Mouse (Mus musculus) myocyte (in vitro differentiated cells): ENCODE data around the gene Surf2.

ENCODE experiments used
- CEBPB ChIP-seq: IDR thresholded peaks from 2 replicates; pipeline ENCODE4 v1.6.1; 2011; ENCODE audit warnings: mild to moderate bottlenecking, moderate library complexity; ENCODE audit not compliant: poor library complexity, insufficient read depth, severe bottlenecking
- MYOD1 ChIP-seq, 3 experiments: IDR thresholded peaks; one replicate each; pipeline ENCODE4 v1.6.1; 2011; ENCODE audit warnings: control low read depth in 2 of 3, low read depth in 2 of 3, mild to moderate bottlenecking in 2 of 3, moderate library complexity in 1 of 3; ENCODE audit not compliant: insufficient read length in 2 of 3, control insufficient read depth in 1 of 3
- MYOG ChIP-seq, 3 experiments: IDR thresholded peaks; one replicate each; pipeline ENCODE4 v1.6.1; 2011; ENCODE audit warnings: control low read depth in 2 of 3, low read depth in 2 of 3, mild to moderate bottlenecking in 2 of 3; ENCODE audit not compliant: insufficient read length in 2 of 3, control insufficient read depth in 1 of 3, insufficient read depth in 1 of 3
- POLR2A ChIP-seq: IDR thresholded peaks from one replicate; pipeline ENCODE4 v1.6.1; 2011; ENCODE audit warnings: low read depth, mild to moderate bottlenecking, control low read depth, moderate library complexity; ENCODE audit not compliant: insufficient read length
- REST ChIP-seq: IDR thresholded peaks from one replicate; pipeline ENCODE4 v1.6.1; 2011; ENCODE audit warnings: mild to moderate bottlenecking, control low read depth, moderate library complexity; ENCODE audit not compliant: insufficient read depth, insufficient read length
- TCF12 ChIP-seq: IDR thresholded peaks from one replicate; pipeline ENCODE4 v1.6.1; 2011; ENCODE audit warnings: mild to moderate bottlenecking, control low read depth; ENCODE audit not compliant: poor library complexity, insufficient read depth, severe bottlenecking
- TCF3 ChIP-seq: IDR thresholded peaks from one replicate; pipeline ENCODE4 v1.6.1; 2011; ENCODE audit warnings: low read depth, control low read depth; ENCODE audit not compliant: insufficient read length
- USF1 ChIP-seq: IDR thresholded peaks from one replicate; pipeline ENCODE4 v1.6.1; 2011; ENCODE audit warnings: low read depth, mild to moderate bottlenecking, control low read depth, moderate library complexity

GRCm38 (mm10) chr2:26895898-26896297, 20.3 kb upstream of the Surf2 start:
- TF ChIP-seq MYOD1 (IDR thresholded peaks at IDR 0.05; ENCODE audit: control insufficient read depth in 1 of 3, insufficient read length in 2 of 3, low read depth in 2 of 3) (no peak), POLR2A (no peak), REST (no peak), TCF12 (no peak), TCF3 (no peak), USF1 (no peak), CEBPB (no peak), MYOG (IDR thresholded peaks at IDR 0.05; ENCODE audit: control insufficient read depth in 1 of 3, insufficient read depth in 1 of 3, insufficient read length in 2 of 3, low read depth in 2 of 3) (no peak)
